Mouse (Mus musculus) embryonic stem cell, embryonic (primary cell): Measurements from ENCODE around the gene Gpatch4.

Experiments used
- CTCF ChIA-PET, 4 experiments: fragments of 300-600 bp in 2 of 4; fragments of 350-600 bp in 2 of 4; sonication (Branson Sonifier 250); formaldehyde crosslinking; loops; one replicate each; lab custom pipeline; 2022; ENCODE audit warnings: inconsistent platforms in 2 of 4; lab: Charles Lee
- POLR2A ChIA-PET, 4 experiments: fragments of 300-600 bp in 2 of 4; fragments of 350-600 bp in 2 of 4; sonication (Branson Sonifier 250); formaldehyde crosslinking; loops; one replicate each; lab custom pipeline; 2022; ENCODE audit warnings: antibody characterized with exemption in 4 of 4, inconsistent platforms in 1 of 4; lab: Charles Lee

Gpatch4 gene

DNA sequence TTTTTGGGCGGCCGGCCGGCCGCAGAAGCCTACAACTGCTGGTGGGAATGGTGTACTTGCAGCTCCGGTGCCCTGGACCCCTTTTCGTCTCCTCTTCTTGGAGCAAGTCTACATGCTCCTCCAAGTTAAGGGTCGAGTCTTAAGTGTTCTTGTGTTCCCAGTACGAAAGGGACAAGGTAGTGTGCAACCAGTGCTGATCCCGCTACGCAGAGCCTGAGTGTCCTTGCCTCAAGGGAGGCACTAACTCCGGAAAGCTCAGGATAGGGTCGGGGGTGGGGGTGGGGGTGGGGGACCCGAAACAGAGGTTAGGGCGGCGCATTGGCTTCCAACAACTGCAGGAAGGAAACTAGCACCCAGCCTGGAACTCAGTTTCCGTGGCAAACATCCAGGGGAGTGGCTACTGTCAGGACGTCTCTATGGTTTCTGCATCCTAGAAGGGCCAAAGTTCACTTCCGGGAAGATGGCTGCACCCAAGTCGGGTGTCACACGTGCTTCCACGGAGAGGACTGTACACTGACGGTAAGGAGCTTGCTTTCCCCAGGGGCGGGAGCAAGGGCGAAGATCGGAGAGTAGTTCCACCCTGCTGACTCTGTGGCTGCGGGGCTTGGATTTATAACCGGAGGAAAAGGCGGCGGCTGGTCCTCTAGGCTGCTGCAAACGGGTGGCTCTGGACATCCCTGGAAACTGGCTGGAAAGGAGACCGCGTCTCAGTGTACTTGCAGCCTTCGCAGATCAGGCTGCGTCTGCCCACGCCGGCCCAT lies at the start of gene Gpatch4:
Gene Gpatch4 (plus strand): TSS at position 448 of the 761 bp plus-strand sequence.
- CTCF ChIA-PET = interaction anchor here in 3 of 4 experiments (0.6 to 1.4 kb wide), 5 partner anchors 29 to 339 kb away, joined by 3 to 5 read pairs (median 3); no protein-coding TSS in a partner anchor
- POLR2A ChIA-PET = interaction anchor here in 3 of 4 experiments (0.6 to 2.6 kb wide), 21 partner anchors 9 to 157 kb away, joined by 3 to 14 read pairs (median 3); partner anchors contain the start of genes Naxe (in 3 of the 3), Crabp2 (in 1 of the 3), Iqgap3 (in 1 of the 3) and Mef2d (in 1 of the 3)

GRCm38 (mm10) chr3:87993436-87993835 lies 49.5 kb upstream of the Gpatch4 start:
- ChIA-PET POLR2A (interaction anchor here in 3 of 4 experiments (0.6 to 6.0 kb wide), 9 partner anchors 23 to 915 kb away, joined by 3 to 35 read pairs (median 4); partner anchors contain the start of genes Nes (in 2 of the 3) and Prcc (in 1 of the 3)), CTCF (interaction anchor here in 3 of 4 experiments (0.8 to 2.6 kb wide), 8 partner anchors 23 to 183 kb away, joined by 3 to 14 read pairs (median 4); partner anchors contain the start of gene Nes (in 1 of the 3))

DNA sequence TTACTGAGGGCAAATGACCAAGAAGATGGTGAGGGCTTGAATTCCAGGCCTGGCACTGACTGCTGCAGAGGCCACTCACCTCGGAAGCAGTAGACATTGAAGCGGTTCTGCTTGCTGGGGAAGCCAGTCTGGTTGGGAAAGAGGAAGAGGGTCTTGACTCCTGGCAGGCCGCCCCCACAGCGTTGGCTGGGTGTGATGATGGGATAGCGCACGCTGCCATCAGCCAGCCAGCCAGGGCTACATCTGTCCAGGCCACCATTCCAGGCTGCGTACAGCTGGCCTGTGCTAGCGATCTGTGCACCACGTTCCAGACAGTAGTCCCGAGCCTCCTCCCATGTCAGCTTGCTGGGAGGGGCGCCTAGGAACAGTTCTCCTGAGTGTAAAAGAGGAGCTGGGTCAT lies 47.6 kb upstream of the Gpatch4 start:
- CTCF ChIA-PET = interaction anchor here in 3 of 4 experiments (0.6 to 2.3 kb wide), 7 partner anchors 8 to 28 kb away, joined by 3 to 8 read pairs (median 4); partner anchors contain the start of gene Nes (in 1 of the 3)

GRCm38 (mm10) chr3:87996401-87996800 lies 46.5 kb upstream of the Gpatch4 start:
- ChIA-PET POLR2A (interaction anchor here in 3 of 4 experiments (0.6 to 6.0 kb wide), 7 partner anchors 8 to 89 kb away, joined by 3 to 35 read pairs (median 4); partner anchors contain the start of gene Nes (in 1 of the 3)), CTCF (interaction anchor here in 3 of 4 experiments (0.6 to 2.3 kb wide), 7 partner anchors 9 to 241 kb away, joined by 3 to 18 read pairs (median 7); partner anchors contain the start of gene Nes (in 1 of the 3))

More for the DNA sequence above, 47.6 kb upstream of the Gpatch4 start:
- POLR2A ChIA-PET = interaction anchor here in 2 of 4 experiments (0.9 to 6.0 kb wide), 4 partner anchors 8 to 35 kb away, joined by 3 to 35 read pairs (median 4); partner anchors contain the start of gene Nes (in 2 of the 2)

DNA sequence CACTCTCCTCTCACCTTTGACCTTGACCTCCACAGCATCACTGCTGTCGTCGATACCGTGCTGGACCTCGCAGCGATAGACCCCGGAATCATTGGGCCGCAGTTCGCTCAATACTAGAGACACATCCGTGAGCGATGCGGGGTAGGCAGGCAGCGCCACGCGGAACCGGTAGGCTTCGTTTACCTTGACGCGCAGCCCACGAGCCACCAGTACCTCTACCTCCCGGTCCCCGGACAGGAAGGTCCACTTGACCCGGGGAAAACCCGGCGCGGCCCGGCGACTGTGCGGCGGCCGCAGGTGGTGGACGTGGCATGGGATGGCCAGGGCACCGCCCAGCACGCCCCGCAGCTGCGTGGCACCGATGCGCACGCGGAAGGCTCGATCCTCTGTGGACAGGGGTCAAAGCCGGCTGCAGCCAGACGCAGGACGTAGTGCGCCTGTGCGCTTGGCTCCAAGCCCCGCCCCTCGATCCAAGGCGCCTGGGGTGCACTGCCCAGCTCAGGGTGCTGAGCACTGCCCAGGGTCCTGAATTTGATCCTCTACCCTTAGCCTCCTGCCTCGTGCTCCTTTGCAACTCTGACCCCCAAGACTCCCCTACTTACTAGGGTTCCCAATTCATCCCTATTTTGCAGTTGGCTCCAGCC lies 45.8 kb upstream of the Gpatch4 start:
- ChIA-PET CTCF (interaction anchor here in 3 of 4 experiments (0.6 to 3.0 kb wide), 11 partner anchors 10 to 240 kb away, joined by 3 to 18 read pairs (median 5); partner anchors contain the start of gene Nes (in 1 of the 3)), POLR2A (interaction anchor here (0.6 to 6.0 kb wide), 12 partner anchors 9 to 144 kb away, joined by 3 to 35 read pairs (median 4); partner anchors contain the start of genes Iqgap3 (in 1 of the 4), Mef2d (in 1 of the 4) and Nes (in 1 of the 4))

DNA sequence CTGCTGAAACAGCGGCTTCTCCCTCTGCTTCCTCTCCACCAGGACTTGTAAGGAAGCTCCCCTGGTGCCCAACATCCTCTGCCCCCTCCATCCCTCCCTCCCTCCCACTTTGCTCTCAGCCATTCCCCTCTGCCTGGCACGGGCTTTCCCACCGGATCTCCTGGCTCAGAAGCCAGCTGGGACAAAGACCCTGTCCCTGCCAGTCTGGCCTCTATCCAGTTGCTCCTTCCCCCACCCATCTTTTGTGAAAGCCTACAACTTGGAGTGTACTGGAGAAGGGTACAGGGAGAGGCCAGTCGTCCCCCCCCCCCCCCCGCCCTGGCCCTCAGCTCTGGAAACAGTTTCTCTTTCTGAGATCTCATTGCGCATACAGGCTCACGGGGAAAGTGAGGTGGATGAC lies 44.2 kb upstream of the Gpatch4 start:
- ChIA-PET CTCF (interaction anchor here in 3 of 4 experiments (0.6 to 3.3 kb wide), 18 partner anchors 11 to 447 kb away, joined by 3 to 26 read pairs (median 6); partner anchors contain the start of gene Nes (in 2 of the 3)), POLR2A (interaction anchor here in 3 of 4 experiments (0.5 to 3.2 kb wide), 23 partner anchors 8 to 511 kb away, joined by 3 to 20 read pairs (median 4); partner anchors contain the start of genes Nes (in 2 of the 3), Hapln2 (in 1 of the 3), Iqgap3 (in 1 of the 3) and Lmna (in 1 of the 3))

DNA sequence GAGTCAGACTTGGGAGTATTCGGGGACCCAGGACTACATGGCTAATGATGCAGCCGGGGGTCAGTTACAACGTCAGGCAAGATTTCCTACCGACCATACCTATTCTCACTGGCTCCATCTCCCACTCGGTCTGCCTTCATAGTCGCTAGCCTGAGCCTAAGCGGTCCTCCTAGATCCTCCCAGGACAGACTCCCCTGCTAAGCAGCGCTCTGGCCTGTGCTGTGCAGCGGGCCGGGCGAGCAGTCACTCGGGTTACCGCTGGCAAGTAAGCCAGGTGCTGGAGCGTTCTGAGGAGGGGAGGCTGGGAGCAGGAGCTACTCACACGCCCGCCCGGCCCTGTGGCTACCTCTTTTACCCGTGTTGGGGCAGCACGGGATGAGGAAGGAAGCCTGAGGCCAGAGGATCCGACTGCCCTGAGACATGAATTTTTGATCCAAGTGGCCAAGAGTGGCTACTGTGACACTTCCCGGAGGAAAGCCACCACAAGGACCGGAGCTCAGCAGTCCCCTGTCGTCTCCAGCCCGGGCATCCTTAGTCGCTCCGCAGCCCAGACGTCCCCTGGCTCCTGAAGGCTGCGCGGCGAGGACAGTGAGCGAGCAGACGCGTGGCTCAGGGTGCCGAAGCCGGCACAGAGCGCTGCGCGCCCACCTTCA lies 43.5 kb upstream of the Gpatch4 start:
- POLR2A ChIA-PET = interaction anchor here in 3 of 4 experiments (0.5 to 3.2 kb wide), 28 partner anchors 8 to 511 kb away, joined by 3 to 20 read pairs (median 4); partner anchors contain the start of genes Nes (in 2 of the 3), Hapln2 (in 1 of the 3), Iqgap3 (in 1 of the 3) and Lmna (in 1 of the 3)
- CTCF ChIA-PET = interaction anchor here (0.6 to 3.3 kb wide), 31 partner anchors 8 to 1117 kb away, joined by 3 to 26 read pairs (median 4); partner anchors contain the start of gene Nes (in 2 of the 4)

DNA sequence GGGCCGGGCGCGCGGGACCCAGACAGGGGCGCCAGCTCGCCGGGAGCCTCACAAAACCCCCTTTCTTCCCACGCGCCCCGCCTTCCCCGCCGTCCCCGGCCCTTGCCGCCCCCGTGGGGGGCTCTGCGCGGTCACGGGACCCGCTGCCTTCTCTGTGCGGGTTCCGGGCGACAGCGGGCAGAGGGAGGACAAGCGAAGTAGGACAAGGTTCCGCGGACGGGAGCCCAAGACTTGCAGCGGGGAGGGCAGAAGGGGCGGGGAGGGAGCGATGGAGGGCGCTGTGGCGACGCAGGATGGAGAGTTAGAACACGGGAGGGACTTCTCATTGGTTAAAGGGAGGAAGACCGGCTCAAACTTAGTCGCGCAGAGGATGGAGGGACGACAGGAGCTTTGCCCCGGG lies 42.7 kb upstream of the Gpatch4 start, which contains the start of gene Bcan:
Gene Bcan (minus strand): TSS at position 50 of the 400 bp plus-strand sequence.
- ChIA-PET CTCF (interaction anchor here (0.6 to 3.3 kb wide), 31 partner anchors 9 to 1116 kb away, joined by 3 to 26 read pairs (median 4); partner anchors contain the start of genes Nes (in 2 of the 4), Hapln2 (in 1 of the 4) and Lrrc71 (in 1 of the 4)), POLR2A (interaction anchor here in 3 of 4 experiments (0.6 to 3.2 kb wide), 27 partner anchors 9 to 1068 kb away, joined by 3 to 20 read pairs (median 4); partner anchors contain the start of genes Nes (in 2 of the 3), Hapln2 (in 1 of the 3), Iqgap3 (in 1 of the 3) and Prcc (in 1 of the 3))

DNA sequence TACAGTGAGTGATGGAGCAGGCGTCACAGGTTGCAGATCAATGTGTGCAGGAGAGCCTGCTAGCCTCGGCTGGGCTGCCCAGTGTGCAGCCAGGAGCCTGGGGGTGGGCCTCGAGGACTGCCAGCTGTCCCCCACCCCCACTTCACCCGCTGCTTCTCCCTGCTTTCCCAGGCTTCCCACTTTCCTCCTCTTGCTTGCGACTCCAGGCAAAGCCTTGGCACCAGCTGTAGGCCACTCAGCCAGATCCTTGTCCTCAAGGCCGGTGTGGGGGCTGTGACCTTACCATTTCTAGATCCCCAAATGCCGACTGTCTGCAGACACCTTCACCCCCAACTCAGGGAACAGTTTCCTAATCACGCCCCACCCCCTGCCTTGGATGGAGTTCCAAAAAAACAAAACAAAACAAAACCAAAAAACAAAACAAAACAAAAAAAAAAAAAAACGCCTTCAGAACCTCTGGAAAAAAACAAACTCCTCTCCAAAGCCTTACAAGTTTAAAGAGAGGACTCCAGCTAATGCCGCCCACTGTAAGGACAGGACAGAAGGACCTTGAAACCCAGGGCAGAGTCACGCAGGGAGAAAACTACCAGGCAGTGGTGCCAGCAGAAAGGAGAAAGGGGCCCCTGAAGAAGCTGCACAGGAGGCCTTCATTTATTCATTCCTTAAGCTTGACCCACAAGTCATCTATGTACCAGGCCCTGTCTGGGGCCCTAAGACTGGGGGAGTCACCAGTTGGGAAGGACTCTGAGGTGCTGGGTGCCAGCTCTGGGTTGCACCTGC lies 41.9 kb upstream of the Gpatch4 start:
- ChIA-PET POLR2A (interaction anchor here in 3 of 4 experiments (0.6 to 3.2 kb wide), 19 partner anchors 10 to 1069 kb away, joined by 3 to 20 read pairs (median 5); partner anchors contain the start of genes Nes (in 2 of the 3), Iqgap3 (in 1 of the 3) and Prcc (in 1 of the 3)), CTCF (interaction anchor here (0.5 to 3.3 kb wide), 27 partner anchors 10 to 1806 kb away, joined by 3 to 26 read pairs (median 4); partner anchors contain the start of genes Nes (in 2 of the 4) and Lrrc71 (in 1 of the 4))

GRCm38 (mm10) chr3:88002291-88002976 lies 40.5 kb upstream of the Gpatch4 start:
- CTCF ChIA-PET = interaction anchor here in 3 of 4 experiments (0.6 to 2.8 kb wide), 12 partner anchors 8 to 240 kb away, joined by 3 to 19 read pairs (median 5); partner anchors contain the start of genes Hapln2 (in 1 of the 3) and Iqgap3 (in 1 of the 3)
- POLR2A ChIA-PET = interaction anchor here in 2 of 4 experiments (0.9 to 1.6 kb wide), 2 partner anchors 21 to 56 kb away, joined by 4 read pairs; no protein-coding TSS in a partner anchor

GRCm38 (mm10) chr3:88005822-88006786 lies 36.8 kb upstream of the Gpatch4 start:
- POLR2A ChIA-PET = interaction anchor here in 2 of 4 experiments (0.6 to 1.7 kb wide), 3 partner anchors 17 to 230 kb away, joined by 3 to 6 read pairs (median 3); no protein-coding TSS in a partner anchor
- CTCF ChIA-PET = interaction anchor here (0.5 to 3.2 kb wide), 10 partner anchors 11 to 1197 kb away, joined by 3 to 22 read pairs (median 4); no protein-coding TSS in a partner anchor

DNA sequence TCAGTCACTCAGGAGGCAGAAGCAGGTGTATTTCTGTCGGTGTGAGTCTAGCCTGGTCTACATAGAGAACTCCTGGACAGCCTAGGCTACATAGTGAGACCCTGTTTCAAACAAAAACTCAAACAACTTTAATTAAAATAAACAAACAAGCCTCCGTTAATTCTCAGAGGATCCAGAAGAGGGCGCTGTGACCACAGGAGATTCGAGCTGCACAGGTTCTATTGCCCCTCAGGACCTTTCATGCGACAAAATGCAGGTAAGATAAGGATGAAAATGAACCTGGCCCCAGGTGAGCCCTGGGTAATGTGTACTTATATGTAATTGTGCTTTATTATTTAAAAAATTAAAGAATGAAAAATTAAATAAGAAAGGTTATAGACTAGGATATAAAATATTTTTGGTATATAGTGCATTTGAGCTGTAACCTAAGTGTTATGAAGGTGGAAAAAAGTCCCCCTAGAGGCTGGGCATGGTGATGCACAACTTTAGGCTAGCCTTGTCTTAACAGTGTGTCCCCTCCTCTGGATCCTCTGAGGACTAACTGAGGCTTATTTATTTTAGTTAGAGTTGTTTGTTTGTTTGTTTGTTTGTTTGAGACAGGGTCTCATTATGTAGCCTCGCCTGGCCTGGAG lies 32.2 kb upstream of the Gpatch4 start:
- POLR2A ChIA-PET = interaction anchor here in 3 of 4 experiments (0.5 to 1.6 kb wide), 16 partner anchors 10 to 505 kb away, joined by 3 to 7 read pairs (median 3); partner anchors contain the start of genes Nes (in 1 of the 3) and Prcc (in 1 of the 3)
- CTCF ChIA-PET = interaction anchor here (0.5 to 4.0 kb wide), 73 partner anchors 8 to 473 kb away, joined by 3 to 76 read pairs (median 4); partner anchors contain the start of genes Bcan (in 4 of the 4), Hapln2 (in 2 of the 4), Nes (in 2 of the 4) and Gpatch4 (in 1 of the 4)
